Mouse (Mus musculus): Measurements from ENCODE around the gene Triap1.
"Not testable (repeated sequence)": the region's sequence is repeated elsewhere in the genome, so short reads cannot be mapped to it uniquely, and the experiment has no call there.

Gene Triap1

GRCm38 (mm10) chr5:115340577-115341313 is at the start of gene Triap1, which contains the start of gene Gatc:
TSS of gene Triap1 (plus strand) at chr5:115341225.
TSS of gene Gatc (minus strand) at chr5:115341178.
- peak; percentile 88 to 95 for DNase-seq

GRCm38 (mm10) chr5:115294173-115294572 is 46.9 kb upstream of the Triap1 start:
- DNase-seq, result no peak

GRCm38 (mm10) chr5:115296347-115296746 is 44.7 kb upstream of the Triap1 start:
- no peak for DNase-seq

GRCm38 (mm10) chr5:115300035-115300744 is 40.8 kb upstream of the Triap1 start:
- DNase-seq, result peak; percentile 70 to 77

GRCm38 (mm10) chr5:115300792-115301614 is 40.0 kb upstream of the Triap1 start, which contains the start of gene Dynll1:
TSS of gene Dynll1 (minus strand) at chr5:115300999.
- DNase-seq, result peak; percentile 99 to 100

GRCm38 (mm10) chr5:115301615-115302014 is 39.4 kb upstream of the Triap1 start:
- no peak for DNase-seq

- DNase-seq, result not testable (repeated sequence)
Observed at GRCm38 (mm10) chr5:115302190-115302589, 38.8 kb upstream of the Triap1 start.

GRCm38 (mm10) chr5:115312354-115312753 is 28.7 kb upstream of the Triap1 start:
- DNase-seq, result no peak

GRCm38 (mm10) chr5:115312816-115313667 is 28.0 kb upstream of the Triap1 start:
- no peak for DNase-seq

GRCm38 (mm10) chr5:115313668-115313943 is 27.4 kb upstream of the Triap1 start:
- DNase-seq, result no peak

GRCm38 (mm10) chr5:115316968-115317644 is 23.9 kb upstream of the Triap1 start:
- DNase-seq, result no peak

GRCm38 (mm10) chr5:115317645-115318328 is 23.2 kb upstream of the Triap1 start:
- DNase-seq, result no peak

- DNase-seq, result peak; percentile 73 to 75
Observed at GRCm38 (mm10) chr5:115319004-115319940, 21.8 kb upstream of the Triap1 start.

GRCm38 (mm10) chr5:115326256-115326831 is 14.7 kb upstream of the Triap1 start:
- DNase-seq, result no peak

GRCm38 (mm10) chr5:115326875-115327609 is 14.0 kb upstream of the Triap1 start, which contains the start of gene Srsf9:
TSS of gene Srsf9 (plus strand) at chr5:115327177.
- DNase-seq, result peak; percentile 97 to 99

GRCm38 (mm10) chr5:115327610-115328548 is 13.1 kb upstream of the Triap1 start:
- DNase-seq, result peak in 1 of 2 experiments; percentile 36

- no peak for DNase-seq
Observed at GRCm38 (mm10) chr5:115330955-115331354, 10.1 kb upstream of the Triap1 start.
